Mouse (Mus musculus) cerebellum, adult 18-20 months (tissue): ENCODE results near the gene Ccdc113.
"Not testable (repeated sequence)": the region's sequence is repeated elsewhere in the genome, so short reads cannot be mapped to it uniquely, and the experiment has no call there.

Experiments
- DNase-seq, 2 experiments: peaks; one replicate each; pipeline ENCODE4 v3.0.0; 2021

Gene Ccdc113

DNA sequence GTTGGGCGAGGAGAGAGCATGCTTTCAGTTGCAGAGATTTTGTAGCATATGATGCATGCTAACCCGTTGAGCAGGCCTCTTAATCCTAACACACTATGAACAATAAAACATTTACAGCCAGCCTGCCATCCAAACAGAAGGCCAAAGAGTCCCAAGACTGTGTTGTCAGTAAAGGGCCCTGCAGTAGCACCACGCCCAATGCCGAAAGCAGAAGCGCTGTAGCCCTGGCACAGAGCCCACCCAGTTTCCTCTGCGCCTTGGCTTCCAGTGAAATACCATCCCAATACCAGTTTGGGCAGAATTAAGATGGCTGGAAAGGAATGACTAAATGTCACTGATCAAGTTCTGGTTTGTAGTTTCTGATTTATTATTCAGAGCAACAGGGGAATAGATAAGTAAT lies 8.3 kb downstream of the Ccdc113 start:
- no peak for DNase-seq

DNA sequence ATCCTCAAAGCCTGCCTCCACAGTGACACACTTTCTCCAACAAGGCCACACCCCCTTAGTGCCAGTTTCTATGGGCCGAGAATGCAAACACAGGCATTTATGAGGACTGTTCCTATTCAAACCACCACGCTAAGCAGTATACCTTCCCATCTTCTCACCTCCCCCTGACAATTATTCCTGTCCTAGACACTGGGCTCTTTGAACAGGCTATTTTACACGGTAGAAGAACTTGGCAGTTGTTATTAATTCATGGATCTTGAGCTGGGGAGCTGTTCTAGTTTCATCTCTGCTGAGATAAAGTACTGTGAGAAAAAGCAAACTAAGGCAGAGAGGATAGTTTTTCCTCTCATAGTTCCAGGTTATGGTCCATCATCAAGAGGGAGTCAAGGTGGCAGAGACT lies 9.2 kb downstream of the Ccdc113 start:
- DNase-seq: no peak

DNA sequence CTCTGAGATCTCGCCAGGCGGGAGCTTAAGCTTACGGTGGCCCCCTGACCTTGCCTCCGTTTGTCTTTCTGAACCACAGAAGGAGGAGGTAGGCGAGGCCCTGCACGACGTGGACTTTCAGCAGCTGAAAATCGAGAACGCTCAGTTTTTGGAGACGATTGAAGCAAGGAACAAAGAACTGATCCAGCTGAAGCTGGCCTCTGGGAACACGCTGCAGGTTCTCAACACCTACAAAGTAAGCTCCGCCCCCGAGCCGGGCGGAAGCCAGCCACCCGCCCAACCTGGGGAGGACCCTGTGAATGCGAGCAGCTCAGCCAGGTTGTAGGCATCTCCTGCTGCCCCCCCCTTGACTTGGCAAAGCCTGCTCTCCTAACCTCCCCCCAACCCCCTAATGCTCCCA lies 11.9 kb downstream of the Ccdc113 start:
- DNase-seq: no peak

GRCm38 (mm10) chr8:95546986-95547385 lies 13.1 kb downstream of the Ccdc113 start:
- DNase-seq: no peak

DNA sequence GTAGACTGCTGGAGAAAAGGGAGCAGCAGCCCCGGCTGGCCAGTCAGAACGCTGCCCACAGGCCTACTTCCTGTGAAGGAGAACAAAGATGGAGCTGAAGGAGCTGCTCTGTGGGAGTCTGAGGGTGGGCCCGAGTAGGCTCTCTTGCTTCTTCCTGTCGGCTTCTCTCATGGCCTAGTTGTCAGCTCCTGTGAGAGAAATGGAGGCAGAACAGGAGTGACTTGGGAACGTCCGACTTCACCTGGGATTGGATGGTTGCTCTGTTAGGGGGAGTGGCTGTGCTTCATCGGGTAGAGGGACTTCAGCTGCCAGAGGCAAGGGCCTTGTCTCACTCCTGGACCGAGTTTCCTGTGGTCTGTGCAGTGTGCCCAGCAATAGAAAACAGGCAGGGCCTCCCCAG lies 14.0 kb downstream of the Ccdc113 start:
- no peak for DNase-seq

GRCm38 (mm10) chr8:95549871-95550829 lies 16.3 kb downstream of the Ccdc113 start:
- no peak for DNase-seq

GRCm38 (mm10) chr8:95551577-95551976 lies 17.7 kb downstream of the Ccdc113 start:
- DNase-seq: no peak

GRCm38 (mm10) chr8:95555963-95556362 lies 22.1 kb downstream of the Ccdc113 start:
- DNase-seq: no peak

GRCm38 (mm10) chr8:95566217-95566616 lies 32.3 kb downstream of the Ccdc113 start:
- DNase-seq: no peak

DNA sequence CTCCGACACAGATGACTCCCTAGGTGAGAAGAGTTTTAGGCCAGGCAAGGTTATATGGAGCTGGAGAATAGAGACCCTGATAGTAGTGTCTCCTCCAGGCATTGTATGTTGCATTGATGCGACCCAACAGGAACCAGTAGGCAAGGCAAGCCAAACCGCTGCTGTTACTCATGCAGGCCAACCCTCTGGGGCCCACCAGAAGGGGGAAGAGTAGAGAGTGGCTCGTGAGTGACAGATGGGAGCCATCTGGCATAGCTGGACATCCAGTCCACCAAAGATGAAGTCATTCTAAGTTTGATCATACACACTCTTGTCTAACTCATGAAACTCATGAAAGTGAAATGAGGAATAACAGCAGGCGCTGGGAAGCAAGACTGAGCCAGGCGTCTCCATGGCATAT lies 32.9 kb downstream of the Ccdc113 start:
- DNase-seq: no peak

GRCm38 (mm10) chr8:95573146-95573545 lies 39.3 kb downstream of the Ccdc113 start:
- DNase-seq: no peak

GRCm38 (mm10) chr8:95576240-95576639 lies 42.4 kb downstream of the Ccdc113 start, which contains the start of gene Prss54:
TSS of gene Prss54 (minus strand) at chr8:95576340.
- no peak for DNase-seq

GRCm38 (mm10) chr8:95587339-95587738 lies 53.5 kb downstream of the Ccdc113 start:
- no peak for DNase-seq

- DNase-seq: no peak
Measured at GRCm38 (mm10) chr8:95589282-95589681, 55.4 kb downstream of the Ccdc113 start.

DNA sequence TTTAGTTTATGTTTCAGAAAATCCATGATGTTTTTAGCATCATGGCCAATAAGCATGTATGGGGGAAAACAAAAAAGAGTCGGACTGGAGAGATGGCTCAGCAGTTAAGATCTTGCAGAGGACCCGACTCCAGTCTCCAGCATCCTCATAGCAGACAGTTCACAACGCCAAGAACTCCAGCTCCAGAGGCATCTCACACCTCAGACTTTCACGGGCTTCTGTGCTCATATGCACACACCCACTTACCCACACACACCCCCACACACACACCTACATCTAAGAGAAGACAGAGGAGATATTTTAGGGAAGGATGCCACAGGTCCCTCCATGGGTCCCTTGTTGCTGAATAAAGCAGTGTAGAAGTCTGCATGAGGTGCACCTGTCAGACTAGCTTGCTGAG lies 56.7 kb downstream of the Ccdc113 start:
- no peak for DNase-seq

DNA sequence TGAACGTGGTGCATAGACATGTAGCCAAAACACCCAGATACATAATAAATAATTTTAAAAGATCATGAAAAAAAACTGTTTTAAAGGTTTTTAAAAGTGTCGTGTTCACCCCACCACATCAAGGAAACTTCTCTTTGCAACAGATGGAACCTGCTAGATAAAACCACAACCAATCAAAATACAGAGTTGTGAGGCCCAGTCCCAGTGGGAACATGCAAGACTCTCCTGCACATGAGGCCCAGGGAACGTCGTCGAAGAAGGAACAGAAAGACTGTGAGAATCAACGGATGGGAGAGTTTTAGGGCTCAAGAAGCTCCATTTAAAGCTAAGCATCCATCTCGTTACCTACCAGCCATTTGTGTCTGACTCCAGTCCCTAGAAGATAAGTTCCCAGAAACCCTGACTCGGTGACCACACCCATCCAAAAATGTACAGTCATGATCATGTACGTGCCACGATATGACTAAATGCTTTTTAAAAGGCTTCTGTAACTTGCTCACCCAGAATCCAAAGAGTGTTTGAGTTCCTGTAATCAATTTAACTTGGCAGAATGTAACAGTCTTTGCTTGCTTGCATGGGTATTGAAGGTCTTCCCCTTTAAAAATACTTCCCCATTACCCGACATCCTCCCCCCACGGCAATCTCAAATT lies 58.4 kb downstream of the Ccdc113 start:
- no peak for DNase-seq

GRCm38 (mm10) chr8:95593439-95594393 lies 59.8 kb downstream of the Ccdc113 start:
- DNase-seq: no peak

- DNase-seq: no peak
Measured at GRCm38 (mm10) chr8:95595131-95595530, 61.2 kb downstream of the Ccdc113 start.

DNA sequence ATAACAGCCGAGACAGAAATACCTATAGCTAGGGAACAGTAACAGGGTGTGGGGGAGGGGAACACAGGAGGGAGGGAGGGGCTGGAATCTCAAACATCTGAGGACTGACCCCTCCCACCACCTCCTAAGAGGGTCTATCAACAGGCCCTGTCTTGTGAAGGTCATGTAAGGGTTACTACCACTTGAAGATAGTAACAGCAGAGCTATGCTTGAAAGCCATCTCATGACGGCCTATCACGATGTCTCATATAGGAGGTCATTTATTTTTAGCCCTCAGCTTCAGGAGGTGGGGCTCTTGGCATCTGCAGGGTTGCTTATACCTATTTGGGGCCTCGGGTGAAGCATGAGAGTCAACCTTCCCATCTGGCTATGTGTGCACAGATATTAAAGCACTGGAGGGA lies 63.0 kb downstream of the Ccdc113 start:
- no peak for DNase-seq

GRCm38 (mm10) chr8:95599861-95600260 lies 66.0 kb downstream of the Ccdc113 start:
- DNase-seq: peak; percentile 52 to 68

- DNase-seq: no peak
Measured at GRCm38 (mm10) chr8:95601306-95601705, 67.4 kb downstream of the Ccdc113 start.

GRCm38 (mm10) chr8:95602168-95602567 lies 68.3 kb downstream of the Ccdc113 start:
- DNase-seq: no peak

GRCm38 (mm10) chr8:95606509-95606908 lies 72.6 kb downstream of the Ccdc113 start:
- DNase-seq: not testable (repeated sequence)
